Mouse (Mus musculus) kidney, embryonic 14.5 days (tissue): Measurements from ENCODE around the gene Derl2. TPM values are rescaled to one million over a fixed set of nuclear protein-coding genes. Genes with fewer than 3 reads are reported as not detected.

ENCODE experiments used
- polyA plus RNA-seq: library from polyadenylated mRNA; unstranded; fragments of >200 nt; fragmentation: Nextera tagmentation; extraction: Ambion mirVana; gene quantifications from 2 replicates; pipeline ENCODE4 v1.2.1, GENCODE M21; 2014

The Derl2 gene
- polyA plus RNA-seq, 1 experiment from 2014 or later, result 42.7 TPM

Other genes starting within 250 kb of the Derl2 start
- not detected in 2 replicates for gene Scimp, start 207.3 kb downstream of the Derl2 start, polyA plus RNA-seq
- gene Rabep1, start 175.1 kb downstream of the Derl2 start, polyA plus RNA-seq, result 22.6 and 36.9 TPM in 2 replicates
- 107 and 142 TPM in 2 replicates for gene Nup88, start 49.9 kb downstream of the Derl2 start, polyA plus RNA-seq
- 69.4 and 73.4 TPM in 2 replicates for gene Rpain, start 49.6 kb downstream of the Derl2 start, polyA plus RNA-seq
- 288 and 307 TPM in 2 replicates for gene C1qbp, start 36.8 kb downstream of the Derl2 start, polyA plus RNA-seq
- gene Dhx33, start 15.4 kb downstream of the Derl2 start, polyA plus RNA-seq, result 10.7 and 29.9 TPM in 2 replicates
- gene Mis12, start 230 bp downstream of the Derl2 start, polyA plus RNA-seq, result 23.2 and 31.1 TPM in 2 replicates
- 25.5 and 61.4 TPM in 2 replicates for gene 6330403K07Rik, start 13.7 kb upstream of the Derl2 start, polyA plus RNA-seq
- 0.16 TPM in 1 of 2 replicates, not detected in the other for gene Nlrp1a, start 124.9 kb upstream of the Derl2 start, polyA plus RNA-seq
- gene Nlrp1b, start 210.9 kb upstream of the Derl2 start, polyA plus RNA-seq, result not detected in 2 replicates